Mouse (Mus musculus) G1E-ER4 (cell line): Measurements from ENCODE around the gene Gm3095. TPM values are rescaled to one million over a fixed set of nuclear protein-coding genes. Genes with fewer than 3 reads are reported as not detected.
"Not testable (repeated sequence)": the region's sequence is repeated elsewhere in the genome, so short reads cannot be mapped to it uniquely, and the experiment has no call there.

ENCODE experiments used
- GATA1 ChIP-seq: IDR thresholded peaks from one replicate; pipeline ENCODE4 v1.8.0; 2012; ENCODE audit warnings: low read length, inconsistent platforms
- polyA plus RNA-seq: library from polyadenylated mRNA; stranded (reverse); fragments of >175 nt; gene quantifications from 2 replicates; pipeline ENCODE4 v1.2.3, GENCODE M21; 2012

Gm3095 gene
- not detected in 2 replicates for polyA plus RNA-seq

- not testable (repeated sequence) for TF ChIP-seq GATA1
These were observed at the start of gene Gm3095 for GRCm38 (mm10) chr14:3963247-3963646. Gm3095 (plus strand) TSS chr14:3963547.

- not testable (repeated sequence) for TF ChIP-seq GATA1
These were observed 31.9 kb upstream of the Gm3095 start, which contains the start of gene Gm3029 for GRCm38 (mm10) chr14:3931456-3931855. Gm3029 (plus strand) TSS chr14:3931756.

GRCm38 (mm10) chr14:3998094-3998493 is 34.7 kb downstream of the Gm3095 start, which contains the start of gene Gm3099:
Gm3099 (plus strand) TSS chr14:3998394.
- not testable (repeated sequence) for TF ChIP-seq GATA1

Other genes starting within 250 kb of the Gm3095 start
- not detected in 2 replicates for gene Gm3002, start 153.5 kb upstream of the Gm3095 start, polyA plus RNA-seq
- gene Gm3033, start 117.3 kb upstream of the Gm3095 start, polyA plus RNA-seq: not detected in 2 replicates
- gene Gm2916, start 79.4 kb upstream of the Gm3095 start, polyA plus RNA-seq: not detected in 2 replicates
- gene Gm3029, start 31.8 kb upstream of the Gm3095 start, polyA plus RNA-seq: not detected in 2 replicates
- not detected in 2 replicates for gene Gm3099, start 34.8 kb downstream of the Gm3095 start, polyA plus RNA-seq
- not detected in 2 replicates for gene Gm5796, start 60.4 kb downstream of the Gm3095 start, polyA plus RNA-seq
- gene Gm3115, start 120.6 kb downstream of the Gm3095 start, polyA plus RNA-seq: not detected in 2 replicates
- gene Gm8108, start 147.0 kb downstream of the Gm3095 start, polyA plus RNA-seq: not detected in 2 replicates
- not detected in 2 replicates for gene Gm3127, start 201.5 kb downstream of the Gm3095 start, polyA plus RNA-seq
- gene Gm2974, start 219.0 kb downstream of the Gm3095 start, polyA plus RNA-seq: not detected in 2 replicates